Mouse (Mus musculus) forebrain, postnatal 0 days (tissue): ENCODE measurements around the gene Prkar2b. TPM values are rescaled to one million over a fixed set of nuclear protein-coding genes. Genes with fewer than 3 reads are reported as not detected.

Experiments used
- ATAC-seq: fragments of 200-750 bp; cut with Nextera tagmentation; 2 replicates; pipeline ENCODE4 v1.8.0; 2017; ENCODE audit warnings: mild to moderate bottlenecking, moderate library complexity
- DNase-seq: peaks from one replicate; pipeline ENCODE4 v3.0.0-alpha.2; 2015
- H3K27ac ChIP-seq: fragments of 300-500 bp; sonication (generic); 2 replicates; pipeline ENCODE4 v1.5.1; 2014; ENCODE audit warnings: low read depth, mild to moderate bottlenecking, antibody characterized with exemption, low read length, moderate library complexity, mixed read lengths
- H3K27me3 ChIP-seq: fragments of 300-500 bp; sonication (generic); 2 replicates; pipeline ENCODE4 v1.6.1; 2014; ENCODE audit warnings: mild to moderate bottlenecking, low read length, mixed read lengths; ENCODE audit not compliant: insufficient read depth
- H3K36me3 ChIP-seq: fragments of 300-500 bp; sonication (generic); 2 replicates; pipeline ENCODE4 v1.6.1; 2014; ENCODE audit warnings: mild to moderate bottlenecking, moderate library complexity; ENCODE audit not compliant: insufficient read depth
- H3K4me1 ChIP-seq: fragments of 300-500 bp; sonication (generic); 2 replicates; pipeline ENCODE4 v1.6.1; 2014; ENCODE audit warnings: antibody characterized with exemption; ENCODE audit not compliant: insufficient read depth
- H3K4me2 ChIP-seq: fragments of 300-500 bp; sonication (generic); 2 replicates; pipeline ENCODE4 v1.6.1; 2014; ENCODE audit warnings: low read depth, mild to moderate bottlenecking, moderate library complexity
- H3K4me3 ChIP-seq: fragments of 300-500 bp; sonication (generic); 2 replicates; pipeline ENCODE4 v1.5.1; 2014; ENCODE audit warnings: low read depth, low read length, mixed read lengths
- H3K9ac ChIP-seq: fragments of 300-500 bp; sonication (generic); 2 replicates; pipeline ENCODE4 v1.6.1; 2014; ENCODE audit warnings: mild to moderate bottlenecking
- H3K9me3 ChIP-seq: fragments of 300-500 bp; sonication (generic); 2 replicates; pipeline ENCODE4 v1.6.1; 2016; ENCODE audit warnings: low read length
- CTCF ChIP-seq: sonication (generic); IDR thresholded peaks from 2 replicates; pipeline ENCODE4 v1.5.1; 2016; ENCODE audit warnings: antibody characterized with exemption, control low read depth, low read depth
- WGBS: fragments of 180-500 bp; shearing (Covaris S2); extraction: QIAGEN DNeasy Blood & Tissue Kit; methylation state at CpG from one replicate; pipeline ENCODE4 v1.1.7; 2014; 5-methylcytosine and 5-hydroxymethylcytosine counted together
- polyA plus RNA-seq: library from polyadenylated mRNA; unstranded; fragments of >200 nt; fragmentation: Nextera tagmentation; extraction: Ambion mirVana; gene quantifications from 2 replicates; pipeline ENCODE4 v1.2.1, GENCODE M21; 2015
- total RNA-seq: library from RNA; depleted of rRNA; stranded (reverse); fragments of >200 nt; gene quantifications from 2 replicates; pipeline ENCODE4 v1.2.3, GENCODE M21; 2014

Gene Prkar2b
- total and polyA plus RNA-seq, 2 experiments from 2014 or later = 129 to 215 TPM

- Histone ChIP-seq H3K4me2 (no peak overlapping the region), H3K27ac (no peak overlapping the region), H3K36me3 (no peaks in the 10 kb centered on the region), H3K4me1 (no peaks in the 10 kb centered on the region), H3K9me3 (no peaks in the 10 kb centered on the region), H3K4me3 (no peak overlapping the region), H3K27me3 (no peaks in the 10 kb centered on the region), H3K9ac (no peak overlapping the region)
- DNase-seq (no peak), ATAC-seq (no peak)
- no peak for TF ChIP-seq CTCF
Measured at GRCm38 (mm10) chr12:32085189-32085588, 24.1 kb upstream of the Prkar2b start.

GRCm38 (mm10) chr12:32084601-32085000 is 23.5 kb upstream of the Prkar2b start:
- H3K4me1 ChIP-seq = no peaks in the 10 kb centered on the region
- no peak for TF ChIP-seq CTCF
- H3K4me3 ChIP-seq = no peak overlapping the region
- no peak for ATAC-seq
- WGBS = 41% methylated on average over 5 of the region's 5 CpGs
- no peaks in the 10 kb centered on the region for H3K9me3 ChIP-seq
- H3K27ac ChIP-seq = no peak overlapping the region
- H3K36me3 ChIP-seq = no peaks in the 10 kb centered on the region
- H3K4me2 ChIP-seq = no peak overlapping the region
- DNase-seq = no peak
- H3K9ac ChIP-seq = no peak overlapping the region
- H3K27me3 ChIP-seq = no peaks in the 10 kb centered on the region

DNA sequence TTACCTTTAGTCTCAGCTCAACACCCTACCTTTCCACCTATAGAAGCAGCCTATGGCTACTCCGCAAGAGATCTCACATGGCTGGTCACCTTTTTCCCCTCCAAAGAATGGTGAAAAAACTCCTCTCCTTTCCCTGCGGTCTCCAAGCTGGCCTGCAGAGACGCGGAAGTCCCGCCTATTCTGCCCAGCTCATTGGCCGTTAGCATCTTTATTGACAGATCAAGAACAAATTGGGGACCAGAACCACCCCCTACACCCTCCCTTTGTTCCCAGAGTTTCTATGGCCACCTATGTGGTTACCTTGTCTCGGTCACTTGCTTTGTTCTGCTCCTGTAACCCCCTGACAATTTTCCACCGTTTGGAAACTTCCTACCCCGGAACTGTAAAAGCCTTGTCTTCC is 19.6 kb upstream of the Prkar2b start:
- no peak overlapping the region for H3K9ac ChIP-seq
- WGBS = 81% methylated on average over 9 of the region's 9 CpGs
- DNase-seq (no peak), ATAC-seq (no peak)
- H3K4me2 ChIP-seq = no peak overlapping the region
- no peak for TF ChIP-seq CTCF
- H3K4me3 ChIP-seq = no peak overlapping the region
- H3K36me3 ChIP-seq = no peaks in the 10 kb centered on the region
- no peak overlapping the region for H3K27ac ChIP-seq
- no peaks in the 10 kb centered on the region for H3K27me3 ChIP-seq
- H3K4me1 ChIP-seq = no peaks in the 10 kb centered on the region
- H3K9me3 ChIP-seq = no peaks in the 10 kb centered on the region

DNA sequence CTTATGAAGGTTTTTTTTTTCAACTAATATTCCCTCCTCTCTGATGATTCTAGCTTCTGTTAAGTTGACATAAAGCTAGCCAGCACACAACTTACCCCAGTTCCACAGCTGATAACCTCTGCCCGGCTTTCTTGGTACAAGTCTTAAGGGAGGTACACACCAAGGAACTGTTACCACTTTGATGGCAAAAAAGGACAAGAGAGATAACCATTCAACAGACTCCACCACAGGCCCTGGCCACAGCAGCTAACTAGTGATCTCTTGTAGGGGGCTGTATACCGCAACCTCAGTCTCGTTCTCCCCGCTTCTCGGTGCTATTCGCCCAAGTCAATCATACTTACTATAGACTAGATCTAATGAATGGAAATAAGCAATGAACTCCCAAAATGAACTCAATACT is 16.3 kb upstream of the Prkar2b start:
- ATAC-seq = no peak
- H3K36me3 ChIP-seq = no peaks in the 10 kb centered on the region
- H3K27ac ChIP-seq = no peak overlapping the region
- H3K4me3 ChIP-seq = no peak overlapping the region
- 98% methylated on average over 6 of the region's 6 CpGs for WGBS
- H3K9ac ChIP-seq = no peak overlapping the region
- DNase-seq = no peak
- no peak for TF ChIP-seq CTCF
- H3K4me1 ChIP-seq = no peaks in the 10 kb centered on the region
- no peaks in the 10 kb centered on the region for H3K27me3 ChIP-seq
- H3K4me2 ChIP-seq = no peak overlapping the region
- H3K9me3 ChIP-seq = no peaks in the 10 kb centered on the region

DNA sequence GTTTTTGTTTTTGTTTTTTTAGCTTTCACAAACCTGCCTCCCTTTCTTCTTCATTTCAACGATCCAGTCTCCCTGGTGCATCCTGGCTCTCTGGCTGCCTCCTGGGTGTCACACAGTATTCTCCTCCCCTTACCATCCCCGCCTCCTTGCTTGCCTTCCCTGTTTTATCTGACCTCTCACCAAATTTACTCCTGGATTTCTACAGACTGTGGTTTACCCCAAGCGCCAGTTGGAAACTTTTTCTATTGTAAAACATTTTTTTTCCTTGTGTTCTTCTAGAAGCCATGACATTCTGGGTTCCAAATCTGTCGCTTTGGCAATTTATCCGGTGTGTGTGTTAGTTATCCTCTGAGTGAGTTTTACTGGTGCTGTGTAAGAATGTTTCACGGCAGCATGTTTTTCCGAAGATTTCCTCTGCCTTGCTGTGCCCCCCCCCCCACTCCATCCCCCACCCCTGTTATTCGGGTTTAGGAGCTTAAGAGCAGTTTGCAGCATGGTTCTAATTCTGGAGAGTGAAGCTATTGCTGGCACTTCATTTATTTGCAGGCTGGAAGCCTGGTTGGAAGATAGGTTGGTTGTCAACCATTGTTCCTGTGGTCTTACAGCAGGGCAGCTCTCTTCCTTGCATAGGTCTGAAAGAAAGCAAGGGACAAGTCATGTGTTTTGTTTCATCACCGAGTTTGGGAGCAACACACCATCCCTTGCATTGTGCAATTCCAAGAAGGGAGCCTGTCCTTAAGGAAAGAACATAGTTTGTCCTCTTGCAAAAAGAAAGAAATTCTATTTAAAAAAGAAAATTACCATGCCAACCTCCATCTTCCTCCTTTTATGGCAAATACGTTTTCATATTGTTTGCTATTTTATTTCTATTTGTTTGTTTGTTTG is 15.0 kb upstream of the Prkar2b start:
- no peak overlapping the region for H3K4me3 ChIP-seq

DNA sequence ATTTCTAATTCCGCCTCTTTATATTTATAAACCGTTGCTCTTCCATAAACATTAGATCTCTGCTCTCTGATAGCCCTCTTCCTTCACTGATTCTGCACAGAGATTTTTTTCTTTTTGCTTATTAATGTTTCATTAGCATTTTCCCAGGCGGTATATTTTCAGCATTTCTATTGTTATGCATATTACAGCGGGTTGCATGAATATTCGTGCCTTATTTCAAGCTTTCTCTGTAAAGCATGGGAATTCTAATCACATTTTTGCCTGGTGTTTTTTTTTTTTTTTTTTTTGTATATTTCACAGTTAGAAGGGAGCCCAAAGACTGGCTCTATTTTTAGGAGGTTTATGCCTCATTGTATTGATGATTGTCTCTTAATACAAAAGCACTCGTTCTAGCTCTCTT is 13.2 kb upstream of the Prkar2b start:
- H3K4me2 ChIP-seq = no peak overlapping the region
- no peak overlapping the region for H3K27ac ChIP-seq
- WGBS = 21% methylated on average over 6 of the region's 6 CpGs
- H3K9me3 ChIP-seq = no peaks in the 10 kb centered on the region
- TF ChIP-seq CTCF = no peak
- no peak overlapping the region for H3K4me3 ChIP-seq
- no peaks in the 10 kb centered on the region for H3K27me3 ChIP-seq
- H3K36me3 ChIP-seq = no peaks in the 10 kb centered on the region
- DNase-seq (no peak), ATAC-seq (peak; percentile 68; the same call in 1 of the 2 replicates)
- H3K4me1 ChIP-seq = no peaks in the 10 kb centered on the region
- H3K9ac ChIP-seq = no peak overlapping the region

More for the DNA sequence above, 15.0 kb upstream of the Prkar2b start:
- no peak for TF ChIP-seq CTCF
- no peak overlapping the region for H3K27ac ChIP-seq
- no peak for DNase-seq
- no peaks in the 10 kb centered on the region for H3K4me1 ChIP-seq
- H3K9me3 ChIP-seq = no peaks in the 10 kb centered on the region
- ATAC-seq = no peak
- H3K36me3 ChIP-seq = no peaks in the 10 kb centered on the region
- WGBS = 68% methylated on average over 10 of the region's 10 CpGs
- H3K4me2 ChIP-seq = no peak overlapping the region
- H3K9ac ChIP-seq = no peak overlapping the region
- no peaks in the 10 kb centered on the region for H3K27me3 ChIP-seq

DNA sequence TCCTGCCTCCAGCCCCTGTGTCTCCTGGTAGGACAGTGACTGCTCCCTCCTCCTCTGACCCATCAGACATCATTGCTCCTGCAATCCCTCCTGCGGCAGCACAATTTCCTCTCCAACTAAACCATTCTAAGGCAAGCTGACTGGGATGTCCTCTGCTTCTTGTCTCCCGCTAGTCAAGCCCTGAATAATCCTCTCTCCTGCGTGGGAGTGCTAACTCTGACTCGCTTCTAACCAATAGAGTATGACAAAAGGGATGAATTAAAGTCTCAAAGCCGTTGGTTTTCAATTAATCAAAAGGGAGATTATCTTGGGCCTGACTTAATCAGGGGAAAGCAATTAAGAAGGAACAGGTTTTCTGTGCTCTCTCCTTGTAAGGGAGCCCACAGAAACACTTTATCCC is 4.9 kb upstream of the Prkar2b start:
- no peaks in the 10 kb centered on the region for H3K9me3 ChIP-seq
- no peaks in the 10 kb centered on the region for H3K27me3 ChIP-seq
- DNase-seq (no peak), ATAC-seq (no peak)
- 14% methylated on average over 5 of the region's 5 CpGs for WGBS
- no peaks in the 10 kb centered on the region for H3K36me3 ChIP-seq
- H3K4me1 ChIP-seq = 0 out of 2 replicates have a peak, but pooled peaks cover 3% of the 10 kb centered on the region
- TF ChIP-seq CTCF = no peak
- no peak overlapping the region for H3K27ac ChIP-seq
- H3K4me2 ChIP-seq = no peak overlapping the region
- H3K4me3 ChIP-seq = no peak overlapping the region
- H3K9ac ChIP-seq = no peak overlapping the region
